Mouse (Mus musculus) liver, postnatal 0 days (tissue): Measurements from ENCODE around the gene Wscd2. TPM values are rescaled to one million over a fixed set of nuclear protein-coding genes. Genes with fewer than 3 reads are reported as not detected.

Source experiments
- ATAC-seq: fragments of 200-750 bp; cut with Nextera tagmentation; 2 replicates; pipeline ENCODE4 v1.8.0; 2017; ENCODE audit warnings: mild to moderate bottlenecking, moderate library complexity
- DNase-seq: peaks from one replicate; pipeline ENCODE4 v3.0.0-alpha.2; 2016
- H3K27ac ChIP-seq: fragments of 300-500 bp; sonication (generic); 2 replicates; pipeline ENCODE4 v1.5.1; 2014; ENCODE audit warnings: antibody characterized with exemption, moderate library complexity, mild to moderate bottlenecking, low read depth
- H3K27me3 ChIP-seq: fragments of 300-500 bp; sonication (generic); 2 replicates; pipeline ENCODE4 v1.6.1; 2014; ENCODE audit warnings: low read length, control low read depth, mixed read lengths; ENCODE audit not compliant: insufficient read depth
- H3K36me3 ChIP-seq: fragments of 300-500 bp; sonication (generic); replicated peaks from 2 replicates; pipeline ENCODE4 v1.6.1; 2014; ENCODE audit warnings: mild to moderate bottlenecking, control low read depth, low read length, moderate library complexity, mixed read lengths; ENCODE audit not compliant: insufficient read depth
- H3K4me1 ChIP-seq: fragments of 300-500 bp; sonication (generic); 2 replicates; pipeline ENCODE4 v1.6.1; 2014; ENCODE audit warnings: antibody characterized with exemption, mild to moderate bottlenecking, control low read depth; ENCODE audit not compliant: insufficient read depth
- H3K4me2 ChIP-seq: fragments of 300-500 bp; sonication (generic); 2 replicates; pipeline ENCODE4 v1.6.1; 2014; ENCODE audit warnings: low read depth, mild to moderate bottlenecking, low read length, moderate library complexity, mixed read lengths
- H3K4me3 ChIP-seq: fragments of 300-500 bp; sonication (generic); 2 replicates; pipeline ENCODE4 v1.5.1; 2014; ENCODE audit warnings: low read depth, low read length
- H3K9ac ChIP-seq: fragments of 300-500 bp; sonication (generic); replicated peaks from 2 replicates; pipeline ENCODE4 v1.6.1; 2014; ENCODE audit warnings: mild to moderate bottlenecking, moderate library complexity
- H3K9me3 ChIP-seq: fragments of 300-500 bp; sonication (generic); 2 replicates; pipeline ENCODE4 v1.6.1; 2016; ENCODE audit warnings: mild to moderate bottlenecking, control low read depth, low read length, mixed read lengths
- CTCF ChIP-seq: sonication (generic); IDR thresholded peaks from 2 replicates; pipeline ENCODE4 v1.5.1; 2016; ENCODE audit warnings: antibody characterized with exemption, low read depth
- EP300 ChIP-seq: IDR thresholded peaks from 2 replicates; pipeline ENCODE4 v1.6.1; 2016; ENCODE audit warnings: antibody characterized with exemption, low read depth, mild to moderate bottlenecking
- WGBS: fragments of 180-500 bp; shearing (Covaris S2); extraction: QIAGEN DNeasy Blood & Tissue Kit; methylation state at CpG from one replicate; pipeline ENCODE4 v1.1.7; 2014; ENCODE audit not compliant: insufficient replicate concordance; 5-methylcytosine and 5-hydroxymethylcytosine counted together
- polyA plus RNA-seq: library from polyadenylated mRNA; unstranded; fragments of >200 nt; fragmentation: Nextera tagmentation; extraction: Ambion mirVana; gene quantifications from 2 replicates; pipeline ENCODE4 v1.2.1, GENCODE M21; 2015

The Wscd2 gene
- polyA plus RNA-seq, 1 experiment from 2014 or later: not detected

- no peaks in the 10 kb centered on the region for H3K4me1 ChIP-seq
- 76% methylated on average over 12 of the region's 12 CpGs for WGBS
These were observed 121.7 kb downstream of the Wscd2 start for GRCm38 (mm10) chr5:113611771-113612233.

GRCm38 (mm10) chr5:113618716-113619115, 128.6 kb downstream of the Wscd2 start:
- DNase-seq (no peak), ATAC-seq (no peak)
- H3K4me2 ChIP-seq: no peak overlapping the region
- H3K27me3 ChIP-seq: no peaks in the 10 kb centered on the region
- H3K9me3 ChIP-seq: no peaks in the 10 kb centered on the region
- whole genome bisulfite sequencing: 84% methylated on average over 4 of the region's 4 CpGs
- no peak overlapping the region for H3K4me3 ChIP-seq
- no peaks in the 10 kb centered on the region for H3K36me3 ChIP-seq
- no peak overlapping the region for H3K9ac ChIP-seq
- H3K27ac ChIP-seq: no peak overlapping the region
- TF ChIP-seq CTCF: no peak
- H3K4me1 ChIP-seq: no peaks in the 10 kb centered on the region

More at GRCm38 (mm10) chr5:113611771-113612233, 121.7 kb downstream of the Wscd2 start:
- Histone ChIP-seq H3K27ac (no peak overlapping the region), H3K9me3 (no peaks in the 10 kb centered on the region), H3K36me3 (no peaks in the 10 kb centered on the region), H3K9ac (no peak overlapping the region), H3K4me3 (no peak overlapping the region), H3K27me3 (no peaks in the 10 kb centered on the region), H3K4me2 (no peak overlapping the region)
- ATAC-seq (no peak), DNase-seq (no peak)
- TF ChIP-seq CTCF (no peak), EP300 (no peak)

- Histone ChIP-seq H3K4me3 (no peak overlapping the region), H3K27ac (no peak overlapping the region), H3K9me3 (no peaks in the 10 kb centered on the region), H3K4me2 (no peak overlapping the region), H3K4me1 (no peaks in the 10 kb centered on the region), H3K27me3 (no peaks in the 10 kb centered on the region), H3K9ac (no peak overlapping the region), H3K36me3 (no peaks in the 10 kb centered on the region)
- TF ChIP-seq EP300: no peak
- no peak for TF ChIP-seq CTCF
- no peak for ATAC-seq
- no peak for DNase-seq
- 71% methylated on average over 1 of the region's 1 CpGs for WGBS
These were observed 129.0 kb downstream of the Wscd2 start for GRCm38 (mm10) chr5:113619151-113619550.

- ATAC-seq (no peak), DNase-seq (no peak)
- Histone ChIP-seq H3K4me2 (no peak overlapping the region), H3K4me3 (no peak overlapping the region), H3K4me1 (no peaks in the 10 kb centered on the region), H3K9ac (no peak overlapping the region), H3K27ac (no peak overlapping the region), H3K36me3 (no peaks in the 10 kb centered on the region), H3K27me3 (no peaks in the 10 kb centered on the region), H3K9me3 (no peaks in the 10 kb centered on the region)
- 64% methylated on average over 16 of the region's 16 CpGs for WGBS
- TF ChIP-seq CTCF (no peak), EP300 (no peak)
These were observed 130.1 kb downstream of the Wscd2 start for GRCm38 (mm10) chr5:113620130-113620716.

GRCm38 (mm10) chr5:113620999-113621398, 130.9 kb downstream of the Wscd2 start:
- no peaks in the 10 kb centered on the region for H3K36me3 ChIP-seq
- no peaks in the 10 kb centered on the region for H3K27me3 ChIP-seq
- no peak for DNase-seq
- WGBS: 24% methylated on average over 7 of the region's 7 CpGs
- H3K9me3 ChIP-seq: no peaks in the 10 kb centered on the region
- TF ChIP-seq CTCF (no peak), EP300 (no peak)
- no peak overlapping the region for H3K27ac ChIP-seq
- no peak overlapping the region for H3K4me2 ChIP-seq
- H3K4me3 ChIP-seq: no peak overlapping the region
- no peak overlapping the region for H3K9ac ChIP-seq
- no peak for ATAC-seq
- no peaks in the 10 kb centered on the region for H3K4me1 ChIP-seq

GRCm38 (mm10) chr5:113623052-113623451, 132.9 kb downstream of the Wscd2 start:
- ATAC-seq: no peak
- H3K4me3 ChIP-seq: no peak overlapping the region
- H3K4me1 ChIP-seq: no peaks in the 10 kb centered on the region
- no peak overlapping the region for H3K27ac ChIP-seq
- TF ChIP-seq EP300: no peak
- no peak for TF ChIP-seq CTCF
- DNase-seq: no peak
- H3K4me2 ChIP-seq: no peak overlapping the region
- H3K9me3 ChIP-seq: no peaks in the 10 kb centered on the region
- 23% methylated on average over 2 of the region's 2 CpGs for WGBS
- H3K27me3 ChIP-seq: no peaks in the 10 kb centered on the region
- H3K36me3 ChIP-seq: no peaks in the 10 kb centered on the region
- H3K9ac ChIP-seq: no peak overlapping the region
